Mouse (Mus musculus) bone marrow macrophage, adult 2 months (primary cell): ENCODE measurements at regions not wholly inside any gene's neighbourhood (a gene's known extent, or its start where the extent isn't known, plus 50 kb on each side); places are given as distances from the start of the nearest gene placed in this dataset.

Experiments
- H3K27ac ChIP-seq: 2 replicates; pipeline ENCODE4 v1.5.1; 2012; ENCODE audit warnings: low read depth, low read length; ENCODE audit not compliant: insufficient read depth
- H3K4me1 ChIP-seq: 2 replicates; pipeline ENCODE4 v1.6.1; 2012; ENCODE audit warnings: low read length; ENCODE audit not compliant: control insufficient read depth, insufficient read depth
- H3K4me3 ChIP-seq: 2 replicates; pipeline ENCODE4 v1.5.1; 2012; ENCODE audit warnings: mild to moderate bottlenecking, low read length, moderate library complexity; ENCODE audit not compliant: insufficient read depth
- CTCF ChIP-seq: IDR thresholded peaks from 2 replicates; pipeline ENCODE4 v1.5.1; 2012; ENCODE audit warnings: low read depth, mild to moderate bottlenecking, low read length, moderate library complexity
- POLR2A ChIP-seq: IDR thresholded peaks from 2 replicates; pipeline ENCODE4 v1.6.1; 2012; ENCODE audit warnings: mild to moderate bottlenecking, low read depth, low read length, borderline replicate concordance

DNA sequence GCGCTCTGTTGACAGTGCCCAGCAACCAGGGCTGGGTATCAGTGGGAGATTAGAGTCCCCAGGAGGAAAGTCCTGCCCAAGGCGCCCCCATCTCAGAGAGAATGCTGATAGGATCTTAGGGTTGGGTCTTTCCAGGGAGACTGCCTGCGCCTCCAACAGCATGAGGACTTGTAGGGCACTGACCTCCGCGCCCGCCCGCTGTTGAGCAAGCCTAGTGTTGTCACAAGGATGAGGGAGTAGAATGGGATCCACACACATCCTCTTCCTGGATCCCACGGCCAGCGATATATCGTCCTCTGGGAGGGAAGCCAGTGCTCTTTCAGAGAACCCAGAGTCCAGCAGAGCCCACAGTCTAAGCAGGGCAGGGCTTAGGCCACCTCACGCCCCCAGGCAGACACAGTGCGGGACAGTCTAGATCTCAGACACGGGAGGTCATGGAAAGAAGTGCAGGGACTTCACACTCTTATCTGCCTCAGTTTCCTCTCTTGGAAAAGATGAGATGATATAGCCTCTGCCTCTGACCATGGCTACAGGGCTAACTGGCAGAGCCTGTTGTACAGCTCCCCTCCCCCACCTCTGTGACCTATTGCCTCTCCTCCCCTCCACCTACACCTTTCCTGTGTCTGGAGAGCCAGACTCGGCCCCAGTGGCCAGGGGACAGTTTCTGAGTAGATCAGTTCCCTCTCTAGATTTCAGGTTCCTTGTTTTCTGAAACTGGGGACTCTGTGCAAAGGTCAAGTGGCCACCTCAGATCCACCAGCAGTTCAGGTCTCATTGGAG, 52.0 kb upstream of the Dusp5 start:
- H3K4me1 ChIP-seq = peaks cover 6% of the 10 kb centered on the region; the same call in 1 of the 2 replicates
- no peak overlapping the region for H3K4me3 ChIP-seq
- H3K27ac ChIP-seq = no peak overlapping the region
- no peak for TF ChIP-seq CTCF
- TF ChIP-seq POLR2A = no peak

GRCm38 (mm10) chr19:53469256-53469655, 59.7 kb upstream of the Dusp5 start:
- H3K27ac ChIP-seq = no peak overlapping the region
- no peak overlapping the region for H3K4me3 ChIP-seq
- H3K4me1 ChIP-seq = peaks cover 10% of the 10 kb centered on the region
- no peak for TF ChIP-seq POLR2A
- TF ChIP-seq CTCF = no peak

GRCm38 (mm10) chr19:53464681-53465080, 64.2 kb upstream of the Dusp5 start:
- peaks cover 21% of the 10 kb centered on the region for H3K4me1 ChIP-seq
- H3K27ac ChIP-seq = peak overlapping the region; percentile 59
- no peak for TF ChIP-seq CTCF
- no peak for TF ChIP-seq POLR2A
- peak overlapping the region; percentile 19; the same call in 1 of the 2 replicates for H3K4me3 ChIP-seq

- Histone ChIP-seq H3K4me1 (peaks cover 21% of the 10 kb centered on the region), H3K4me3 (no peak overlapping the region), H3K27ac (peak overlapping the region; percentile 52)
- TF ChIP-seq CTCF = no peak
- no peak for TF ChIP-seq POLR2A
Observed at GRCm38 (mm10) chr19:53464135-53464534, 64.8 kb upstream of the Dusp5 start.

DNA sequence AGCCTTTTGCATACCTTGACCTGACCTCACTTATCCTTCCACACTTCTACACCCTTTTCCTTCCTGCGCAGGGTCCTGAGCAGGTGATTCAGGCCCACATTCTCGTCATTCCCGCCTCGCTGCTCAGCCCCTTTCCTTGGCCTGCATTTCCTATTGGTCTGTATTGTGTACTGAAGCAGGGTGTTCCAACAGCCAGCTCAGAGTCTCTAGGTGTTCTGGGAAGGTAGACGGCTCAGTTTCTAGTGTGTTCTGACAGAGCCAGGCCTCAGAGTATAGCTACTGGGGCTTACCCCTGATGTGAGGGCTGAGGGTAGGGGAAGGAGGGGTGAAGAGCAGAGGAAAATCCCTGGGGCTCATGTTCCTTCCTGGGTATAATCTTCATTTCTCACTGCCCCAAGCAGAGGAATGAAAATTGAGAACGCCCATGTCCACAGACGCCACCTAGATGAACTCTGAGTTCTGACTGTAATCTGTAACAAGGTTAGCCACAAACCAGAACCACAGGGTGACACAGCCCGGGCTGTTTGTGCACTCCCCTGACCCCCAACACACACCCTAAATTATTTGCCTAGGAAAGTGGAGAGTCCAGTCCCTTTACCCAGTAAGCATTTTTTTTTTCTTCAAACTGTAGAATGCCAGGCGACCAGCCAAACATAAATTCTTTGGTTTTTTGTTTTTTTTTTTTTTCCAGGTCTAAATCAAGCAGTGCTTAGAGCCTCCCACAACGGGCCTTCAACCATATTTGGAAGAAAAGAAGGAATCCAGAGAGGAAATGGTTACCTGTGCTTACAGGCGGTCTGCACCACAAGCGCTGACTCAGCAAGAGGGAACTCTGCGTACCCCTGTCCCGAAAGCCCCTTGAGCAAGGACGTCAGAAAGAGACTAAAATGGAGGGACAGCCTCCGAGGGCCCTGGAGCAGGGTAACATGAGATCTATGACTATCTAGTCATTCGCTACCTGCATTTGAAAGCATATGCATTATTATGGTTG, 67.6 kb upstream of the Dusp5 start:
- no peak for TF ChIP-seq CTCF
- no peak for TF ChIP-seq POLR2A
- no peak overlapping the region for H3K27ac ChIP-seq

DNA sequence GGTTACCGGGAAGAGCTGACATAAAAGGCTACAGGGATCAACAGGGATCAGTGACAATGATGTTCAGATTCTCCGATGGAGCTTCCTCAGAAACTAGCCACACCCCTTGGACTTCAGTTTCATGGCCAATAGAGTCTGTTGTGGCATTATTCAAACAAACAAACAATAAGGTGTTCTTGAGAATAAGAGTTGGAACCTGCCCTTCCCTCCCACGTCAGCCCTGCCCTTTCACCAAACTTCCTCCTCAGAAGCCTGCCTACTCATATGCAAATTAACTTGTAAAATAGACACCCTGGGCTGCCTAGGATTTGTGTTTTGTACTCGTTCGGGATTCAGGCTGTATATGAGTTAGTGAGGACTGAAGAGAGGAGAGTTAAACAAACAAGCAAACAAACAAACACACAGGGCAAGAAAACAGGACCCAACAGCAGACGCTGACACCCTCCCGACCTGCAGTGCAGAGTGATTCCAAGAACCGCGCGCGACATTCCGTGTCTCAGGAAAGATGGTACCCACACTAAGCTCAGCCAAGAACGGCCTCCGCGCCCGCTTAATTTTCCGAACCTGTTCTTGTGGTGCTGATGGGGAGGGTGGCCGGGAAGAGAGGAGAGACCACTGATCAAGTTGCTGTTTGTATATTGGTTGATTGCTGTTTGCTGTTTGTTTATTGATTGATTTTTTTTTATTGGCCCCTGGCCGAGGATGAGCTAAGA, 68.4 kb upstream of the Dusp5 start:
- Histone ChIP-seq H3K4me3 (no peak overlapping the region), H3K27ac (no peak overlapping the region), H3K4me1 (peaks cover 29% of the 10 kb centered on the region)
- TF ChIP-seq CTCF = no peak
- TF ChIP-seq POLR2A = no peak

More for the DNA sequence above, 67.6 kb upstream of the Dusp5 start:
- H3K4me3 ChIP-seq = no peak overlapping the region
- peaks cover 29% of the 10 kb centered on the region for H3K4me1 ChIP-seq

- Histone ChIP-seq H3K4me3 (no peak overlapping the region), H3K27ac (no peak overlapping the region), H3K4me1 (peaks cover 21% of the 10 kb centered on the region)
- TF ChIP-seq CTCF (no peak), POLR2A (no peak)
Observed at GRCm38 (mm10) chr19:53459407-53459788, 69.0 kb upstream of the Smndc1 start.

DNA sequence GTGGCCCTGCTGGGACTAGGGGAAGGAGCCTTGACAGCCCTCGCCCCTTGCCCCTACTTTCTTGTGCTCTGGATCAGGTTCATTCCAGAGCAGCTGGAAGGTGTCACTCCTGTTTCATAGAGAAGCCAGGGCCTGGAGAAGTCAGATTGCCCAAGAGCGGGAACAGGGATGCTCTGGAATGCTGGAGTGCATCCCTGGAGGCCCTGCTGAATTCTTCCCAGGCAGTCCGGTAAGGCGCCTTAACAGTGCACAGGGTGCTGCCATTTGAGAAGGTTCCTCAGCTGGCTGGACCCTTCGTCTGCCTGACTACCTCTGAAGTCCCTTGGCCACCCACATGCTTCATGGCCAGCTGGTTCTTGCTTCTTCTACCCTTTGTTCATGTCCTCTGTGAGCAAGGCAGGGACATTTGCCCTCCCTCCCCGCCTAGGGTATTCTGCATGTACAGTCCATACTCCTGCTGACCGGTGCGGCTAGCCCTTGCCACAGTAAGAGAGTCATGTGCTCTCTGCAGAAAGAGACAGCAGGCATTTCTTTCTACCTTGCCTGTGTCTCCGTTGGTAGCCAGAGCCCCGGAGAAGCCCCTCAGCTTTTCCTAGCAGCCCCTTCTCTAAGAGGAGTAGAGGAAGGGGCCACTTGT, 68.5 kb upstream of the Smndc1 start:
- no peak overlapping the region for H3K4me3 ChIP-seq
- TF ChIP-seq POLR2A (no peak), CTCF (no peak)
- no peak overlapping the region for H3K27ac ChIP-seq
- peaks cover 16% of the 10 kb centered on the region for H3K4me1 ChIP-seq

DNA sequence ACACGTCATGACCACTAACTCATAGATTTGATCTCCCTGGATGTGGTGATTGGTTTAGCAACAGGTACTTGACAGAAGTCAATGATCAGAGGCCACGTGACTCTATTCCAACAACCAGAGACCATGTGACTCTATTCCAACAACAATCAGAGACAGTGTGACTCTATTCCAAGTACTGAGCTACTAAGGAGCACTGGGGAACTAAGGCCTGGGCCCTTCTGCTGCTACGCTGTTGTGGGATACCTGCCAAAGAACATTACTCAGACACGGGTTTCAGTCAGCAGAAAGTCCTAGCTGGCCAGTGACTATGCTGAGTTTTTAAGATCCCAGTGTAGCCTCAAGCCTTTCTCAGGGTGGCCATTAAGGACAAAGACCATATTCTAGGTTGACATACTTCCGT, 66.3 kb upstream of the Smndc1 start:
- Histone ChIP-seq H3K4me3 (no peak overlapping the region), H3K4me1 (peaks cover 30% of the 10 kb centered on the region), H3K27ac (no peak overlapping the region)
- no peak for TF ChIP-seq POLR2A
- no peak for TF ChIP-seq CTCF
